Mouse (Mus musculus) kidney, adult 2 months (tissue): Measurements from ENCODE around the gene Gm14085.

ENCODE experiments used
- CTCF ChIP-seq: fragments of 200-500 bp; conservative IDR thresholded peaks from 2 replicates; pipeline ENCODE4 v1.5.1; 2011; ENCODE audit warnings: low read depth, mild to moderate bottlenecking, control low read depth, low read length, moderate library complexity, mixed read lengths; ENCODE audit not compliant: insufficient read depth, insufficient read length
- POLR2A ChIP-seq: fragments of 200-500 bp; IDR thresholded peaks from one replicate; pipeline ENCODE4 v1.6.1; 2011; ENCODE audit warnings: low read depth, low read length, control low read depth

GRCm38 (mm10) chr2:122532802-122533186 lies 48.1 kb downstream of the Gm14085 start:
- no peak for TF ChIP-seq CTCF
- no peak for TF ChIP-seq POLR2A
